In genomic region chr13:97341218-97341889, GRCm38 (mm10) we compare ENCODE assay signal across 10 mouse cellular contexts.
DNase-seq lines count a peak whose midpoint lies in the region; ATAC-seq lines count a peak whose summit lies in the region.
"Had no signal": no experiment of that assay in that cellular context is flagged by ENCODE, and none has a peak within 500 bp of the region (broad histone marks: within the 10 kb centered on the region; RNA-seq: fewer than 3 reads in every experiment).

No protein-coding gene starts in this region.

- H3K36me3 ChIP-seq in heart, embryonic 10.5 days, result no peaks in the 10 kb centered on the region
- H3K36me3 ChIP-seq in embryonic facial prominence, embryonic 10.5 days (replicated peaks), result no peaks in the 10 kb centered on the region
- H3K36me3 ChIP-seq in forebrain, embryonic 11.5 days (ENCODE audit: control insufficient read depth, insufficient read depth, low read length), result no peaks in the 10 kb centered on the region
- H3K36me3 ChIP-seq: limb, embryonic 13.5 days had no signal

- peaks cover 8% of the 10 kb centered on the region; the same call in 1 of the 2 replicates for H3K4me1 ChIP-seq in heart, embryonic 10.5 days
- peaks cover 19% of the 10 kb centered on the region for H3K4me1 ChIP-seq in embryonic facial prominence, embryonic 10.5 days
- peaks cover 7% of the 10 kb centered on the region for H3K4me1 ChIP-seq in forebrain, embryonic 11.5 days (replicated peaks; ENCODE audit: control insufficient read depth, insufficient read depth, low read length)

- H3K27ac ChIP-seq in heart, embryonic 10.5 days, result no peak overlapping the region
- H3K27ac ChIP-seq in embryonic facial prominence, embryonic 10.5 days (replicated peaks), result peak overlapping the region; percentile 30; the same call in 1 of the 2 replicates
- no peak overlapping the region for H3K27ac ChIP-seq in forebrain, embryonic 11.5 days (ENCODE audit: low read depth, low read length)
- H3K27ac ChIP-seq: limb, embryonic 13.5 days had no signal

- peak; percentile 15 to 17 for DNase-seq in heart, adult 9 months (ENCODE audit: low spot score in 2 of 2)
- DNase-seq in heart, embryonic 10.5 days (ENCODE audit: low spot score), result no peak
- DNase-seq in brain, adult 2 months (ENCODE audit: low read depth, low spot score), result peak; percentile 37
- DNase-seq in embryonic facial prominence, embryonic 10.5 days (ENCODE audit: low spot score), result no peak
- peak; percentile 53 to 54 for DNase-seq in kidney, postnatal 36 days
- DNase-seq in right cerebral cortex, adult 18-20 months, result no peak
- no peak for DNase-seq in forebrain, embryonic 11.5 days (ENCODE audit: low spot score)

- no peak overlapping the region for H3K9ac ChIP-seq in forebrain, embryonic 11.5 days (ENCODE audit: low read length)
- H3K9ac ChIP-seq: limb, embryonic 13.5 days had no signal

- no peak for ATAC-seq in forebrain, embryonic 11.5 days (replicated peaks; ENCODE audit: low FRiP score)
- ATAC-seq: activated CD4-positive, CD25-positive, alpha-beta regulatory T cell, adult 4 months had no signal

- H3K9me3 ChIP-seq in heart, embryonic 10.5 days, result no peaks in the 10 kb centered on the region
- H3K9me3 ChIP-seq in embryonic facial prominence, embryonic 10.5 days, result 0 out of 2 replicates have a peak, but pooled peaks cover 2% of the 10 kb centered on the region
- no peaks in the 10 kb centered on the region for H3K9me3 ChIP-seq in forebrain, embryonic 11.5 days (ENCODE audit: control insufficient read depth, low read length)
- H3K9me3 ChIP-seq: limb, embryonic 13.5 days had no signal

- no peak overlapping the region for H3K4me3 ChIP-seq in heart, embryonic 10.5 days
- H3K4me3 ChIP-seq in embryonic facial prominence, embryonic 10.5 days, result no peak overlapping the region
- H3K4me3 ChIP-seq in forebrain, embryonic 11.5 days (ENCODE audit: low read depth, low read length), result no peak overlapping the region
- H3K4me3 ChIP-seq: erythroblast, embryonic 14.5 days; limb, embryonic 13.5 days had no signal

- WGBS in heart, embryonic 10.5 days, result 45% methylated on average over 7 of the region's 7 CpGs
- WGBS in embryonic facial prominence, embryonic 10.5 days, result 50% methylated on average over 7 of the region's 7 CpGs
- WGBS in forebrain, embryonic 11.5 days, result 76% methylated on average over 7 of the region's 7 CpGs

- H3K27me3 ChIP-seq in heart, embryonic 10.5 days (ENCODE audit: insufficient read depth, poor library complexity, severe bottlenecking), result no peaks in the 10 kb centered on the region
- no peaks in the 10 kb centered on the region for H3K27me3 ChIP-seq in embryonic facial prominence, embryonic 10.5 days (replicated peaks; ENCODE audit: low read depth, poor library complexity, severe bottlenecking)
- no peaks in the 10 kb centered on the region for H3K27me3 ChIP-seq in forebrain, embryonic 11.5 days (ENCODE audit: control insufficient read depth, insufficient read depth, low read length)
- H3K27me3 ChIP-seq: limb, embryonic 13.5 days had no signal

- no peak overlapping the region for H3K4me2 ChIP-seq in forebrain, embryonic 11.5 days (ENCODE audit: low read depth, low read length, severe bottlenecking)
- H3K4me2 ChIP-seq: limb, embryonic 13.5 days had no signal

Comparison
In these comparisons a context has a peak if more than half of its experiments do, and no peak if none do; other contexts are left out.
1. DNase-seq: peak in heart, adult 9 months (2 of 2), brain, adult 2 months (single experiment) and kidney, postnatal 36 days (2 of 2); none in heart, embryonic 10.5 days (single experiment), embryonic facial prominence, embryonic 10.5 days (single experiment), right cerebral cortex, adult 18-20 months (single experiment) and forebrain, embryonic 11.5 days (single experiment).